Mouse (Mus musculus) large intestine, adult 2 months (tissue): Measurements from ENCODE around the gene Hmcn1. TPM values are rescaled to one million over a fixed set of nuclear protein-coding genes. Genes with fewer than 3 reads are reported as not detected.

Experiments used
- DNase-seq: peaks from one replicate; pipeline ENCODE4 v3.0.0-alpha.2; 2012; ENCODE audit warnings: low read depth, low spot score
- WGBS: fragments of 180-500 bp; shearing (Covaris S2); methylation state at CpG from one replicate; pipeline ENCODE4 v1.1.7; 2018; 5-methylcytosine and 5-hydroxymethylcytosine counted together
- polyA plus RNA-seq: library from polyadenylated mRNA; depleted of rRNA; stranded (reverse); fragments of >200 nt; gene quantifications from 2 replicates; pipeline ENCODE4 v1.2.3, GENCODE M21; 2012; rRNA removed

Gene Hmcn1
- polyA plus RNA-seq, result 2.5 and 6.8 TPM in 2 replicates

DNA sequence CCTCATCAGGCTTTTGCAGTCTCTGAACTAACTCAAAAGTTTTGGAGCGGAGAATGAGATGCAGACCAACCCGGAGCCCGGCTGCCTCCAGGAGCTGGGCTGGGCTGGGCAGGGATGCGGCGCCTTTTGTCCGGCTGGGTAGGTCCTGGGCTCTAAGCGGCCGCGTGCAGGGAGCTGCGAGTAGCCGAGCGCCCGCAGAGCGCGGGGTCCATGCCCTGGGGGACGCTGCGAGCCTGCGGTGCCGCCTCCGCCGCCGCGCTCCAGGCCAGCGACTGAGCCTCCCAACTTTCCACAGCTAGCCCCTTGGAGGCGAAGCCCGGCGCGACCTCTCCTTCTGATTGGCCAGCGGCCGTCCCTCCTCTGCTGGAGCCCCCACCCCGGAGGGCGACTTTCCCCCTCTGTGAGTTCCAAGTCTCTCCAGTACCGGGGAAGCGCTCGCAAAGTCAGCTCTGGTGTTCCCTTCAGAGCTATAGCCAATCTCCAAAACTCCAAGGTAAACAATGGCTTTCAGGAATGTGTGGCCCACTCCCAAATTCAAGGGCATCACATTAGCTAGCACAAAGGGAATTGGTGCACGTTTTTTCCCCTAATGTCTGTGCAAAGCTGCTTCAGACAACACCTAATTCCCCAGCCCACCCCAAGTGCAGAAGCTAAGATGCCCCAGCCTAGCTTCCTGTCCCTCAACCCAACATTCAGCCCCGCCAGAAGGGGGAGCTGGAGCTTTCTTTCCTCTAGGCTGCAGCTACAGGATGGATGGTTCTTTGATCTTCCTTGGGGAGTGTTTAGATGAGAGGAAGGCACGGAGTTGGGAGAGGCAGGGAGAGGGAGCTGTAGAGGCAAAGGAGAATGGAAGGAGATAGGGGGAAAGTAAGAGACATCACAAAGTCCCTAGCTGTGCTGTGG, at the start of gene Hmcn1:
Gene Hmcn1, minus strand, starts transcription at position 274 of the 903 bp plus-strand sequence.
- WGBS, result 1% methylated on average over 38 of the region's 38 CpGs
- DNase-seq, result peak; percentile 27

DNA sequence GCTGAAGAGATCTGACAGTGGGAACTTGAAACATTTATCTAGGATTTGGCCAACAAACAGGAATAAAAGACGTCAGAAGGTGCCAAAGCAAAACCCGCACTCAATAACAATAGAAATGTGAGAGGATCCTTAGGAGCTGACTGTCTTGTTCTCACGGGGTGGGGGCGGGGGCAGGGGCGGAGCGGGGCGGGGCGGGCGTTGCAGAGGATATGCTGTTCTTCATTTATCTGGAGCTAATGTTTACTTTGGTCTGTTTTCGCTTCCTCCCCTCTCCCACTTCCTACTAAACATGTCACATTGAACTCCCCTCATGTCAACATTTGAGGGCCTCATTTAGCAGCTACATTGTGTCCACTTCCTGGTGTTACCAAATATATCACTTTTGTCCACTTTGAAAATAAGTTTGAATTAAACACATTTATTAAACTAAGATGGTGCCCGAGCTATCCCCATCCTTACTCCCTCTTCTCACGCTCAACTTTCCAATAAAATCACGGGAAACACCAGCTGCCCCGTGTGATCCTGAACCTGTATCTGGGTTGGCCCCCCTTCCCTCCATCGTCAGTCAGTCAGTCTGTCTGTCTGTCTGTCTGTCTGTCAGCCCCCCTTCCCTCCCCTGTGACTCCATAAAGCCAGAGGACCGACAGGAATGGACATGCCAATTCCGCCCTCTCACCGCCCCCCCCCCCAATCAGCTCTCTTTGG, 47.9 kb upstream of the Hmcn1 start:
- 33% methylated on average over 18 of the region's 18 CpGs for WGBS
- no peak for DNase-seq

DNA sequence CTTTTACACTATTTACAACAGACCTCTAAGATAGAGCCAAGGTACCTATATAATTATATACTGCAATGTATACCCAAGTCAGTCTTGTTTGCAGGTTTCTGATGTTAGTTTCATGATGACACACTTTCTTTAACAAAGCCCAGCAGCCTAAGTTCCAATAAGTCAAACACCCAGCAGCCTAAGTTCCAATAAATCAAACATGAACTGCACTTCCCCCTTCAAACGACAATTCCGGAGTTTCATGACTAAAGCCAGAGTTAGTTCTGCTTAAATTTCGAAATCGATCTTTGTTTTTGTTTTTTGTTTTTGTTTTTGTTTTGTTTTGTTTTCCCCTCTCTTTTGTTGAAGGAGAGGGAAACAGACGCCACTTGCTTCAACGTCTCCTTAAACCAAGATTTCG, 47.1 kb upstream of the Hmcn1 start:
- DNase-seq, result no peak
- 61% methylated on average over 7 of the region's 7 CpGs for WGBS

DNA sequence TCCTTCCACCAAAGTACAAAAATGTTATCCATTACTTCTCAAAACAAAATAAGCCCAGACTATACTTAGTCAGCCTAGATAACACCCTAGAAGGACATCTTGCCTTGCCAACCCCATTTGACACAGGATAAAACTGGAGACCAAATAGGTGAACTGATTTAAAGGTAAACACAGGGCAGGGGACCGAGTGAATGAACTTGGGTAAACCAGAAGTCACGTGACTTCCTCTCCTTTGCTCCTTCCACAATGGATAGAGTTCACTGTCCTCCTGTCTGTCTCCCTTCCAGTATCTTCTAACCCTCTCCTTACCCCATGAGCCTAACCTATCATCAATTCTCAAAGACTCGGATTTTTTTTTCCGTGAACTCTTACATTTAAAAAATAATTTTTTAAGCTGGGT, 46.0 kb upstream of the Hmcn1 start:
- DNase-seq, result no peak
- 67% methylated on average over 4 of the region's 4 CpGs for WGBS

DNA sequence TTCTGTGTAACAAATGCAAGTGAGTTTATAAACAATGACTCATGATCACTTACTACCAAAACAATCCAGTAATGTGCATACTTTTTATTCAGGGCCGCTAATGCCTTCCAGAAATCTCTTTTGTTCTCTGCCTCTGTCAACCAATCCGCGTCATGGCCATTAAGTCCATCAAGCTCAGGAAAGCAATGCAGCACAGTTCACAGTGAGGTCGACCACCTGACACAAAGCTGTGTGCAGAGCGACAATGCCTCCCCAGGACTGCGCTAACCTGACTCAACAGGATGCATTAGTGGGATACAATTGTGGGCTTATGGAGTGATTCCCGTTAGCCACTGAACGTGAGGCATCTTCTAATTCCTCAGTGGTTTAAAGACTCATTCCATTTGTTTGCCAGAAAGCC, 45.3 kb upstream of the Hmcn1 start:
- no peak for DNase-seq
- WGBS, result 67% methylated on average over 8 of the region's 8 CpGs

GRCm38 (mm10) chr1:151036405-151036985, 43.3 kb upstream of the Hmcn1 start:
- no peak for DNase-seq
- 72% methylated on average over 15 of the region's 15 CpGs for WGBS

- 82% methylated on average over 3 of the region's 3 CpGs for WGBS
Observed at GRCm38 (mm10) chr1:151035766-151036165, 42.5 kb upstream of the Hmcn1 start.

DNA sequence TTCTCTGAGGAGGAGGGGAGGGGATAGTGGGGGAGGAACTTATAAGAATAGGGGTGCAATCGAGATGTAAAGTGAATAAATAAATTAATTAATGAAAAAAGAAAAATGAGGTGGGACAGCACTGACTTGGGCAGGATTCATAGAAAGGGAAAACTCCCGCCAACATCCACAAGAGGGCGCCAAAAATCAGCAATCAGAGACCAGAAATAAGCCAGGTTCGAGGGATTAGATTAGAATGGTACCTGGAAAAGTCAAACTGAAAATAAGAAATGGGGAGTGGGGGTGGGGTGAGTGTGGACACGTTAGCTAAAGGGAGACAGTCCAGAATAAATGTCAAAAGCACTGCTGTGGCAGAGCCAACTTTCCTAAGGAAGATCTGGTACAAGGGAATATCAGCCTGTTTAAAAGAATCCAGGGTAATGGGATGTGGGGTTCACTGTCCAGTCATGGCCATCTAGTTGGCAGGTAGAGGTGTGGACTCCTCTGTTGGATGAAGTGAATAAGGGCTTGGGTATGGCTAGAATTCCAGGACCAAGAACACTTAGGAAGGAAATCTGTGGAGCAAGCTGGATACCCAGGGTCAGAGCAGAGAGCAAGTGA, 41.9 kb upstream of the Hmcn1 start:
- WGBS, result 0% methylated on average over 5 of the region's 5 CpGs
- peak; percentile 47 for DNase-seq

More at GRCm38 (mm10) chr1:151035766-151036165, 42.5 kb upstream of the Hmcn1 start:
- no peak for DNase-seq

DNA sequence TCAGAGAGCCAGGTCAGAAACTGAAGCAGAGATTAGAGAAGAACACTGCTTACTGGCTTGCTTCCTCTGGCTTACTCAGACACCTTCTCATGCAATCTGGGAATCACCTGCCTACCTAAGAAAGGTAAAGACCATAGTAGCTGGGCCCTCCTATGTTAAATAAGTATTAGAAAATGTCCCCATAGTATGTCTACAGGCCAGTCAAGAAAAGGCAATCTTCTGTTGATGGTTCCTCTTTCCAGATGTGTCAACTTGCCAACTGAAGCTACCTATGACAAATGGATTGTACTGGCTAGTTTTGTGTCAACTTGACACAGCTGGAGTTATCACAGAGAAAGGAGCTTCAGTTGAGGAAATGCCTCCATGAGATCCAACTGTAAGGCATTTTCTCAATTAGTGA, 40.1 kb upstream of the Hmcn1 start:
- no peak for DNase-seq

DNA sequence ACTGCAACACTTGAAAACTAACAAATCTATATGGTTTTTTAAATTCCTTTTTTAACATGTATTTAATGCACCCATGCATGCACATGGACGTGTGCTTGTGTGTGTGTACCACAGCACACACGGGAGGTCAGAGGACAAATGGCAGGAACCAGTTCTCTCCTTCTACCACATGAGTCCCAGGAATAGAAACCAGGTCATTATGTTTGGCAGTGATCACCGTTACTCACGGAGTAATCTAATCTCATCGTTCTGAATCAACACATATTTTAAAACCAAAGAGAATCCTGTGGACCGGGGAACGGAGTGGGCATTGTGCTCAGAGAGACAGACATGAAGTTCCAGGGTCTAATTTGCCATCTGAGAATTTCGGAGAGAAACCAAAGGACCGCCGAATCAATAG, 38.3 kb upstream of the Hmcn1 start:
- DNase-seq, result no peak
- WGBS, result 81% methylated on average over 10 of the region's 10 CpGs

DNA sequence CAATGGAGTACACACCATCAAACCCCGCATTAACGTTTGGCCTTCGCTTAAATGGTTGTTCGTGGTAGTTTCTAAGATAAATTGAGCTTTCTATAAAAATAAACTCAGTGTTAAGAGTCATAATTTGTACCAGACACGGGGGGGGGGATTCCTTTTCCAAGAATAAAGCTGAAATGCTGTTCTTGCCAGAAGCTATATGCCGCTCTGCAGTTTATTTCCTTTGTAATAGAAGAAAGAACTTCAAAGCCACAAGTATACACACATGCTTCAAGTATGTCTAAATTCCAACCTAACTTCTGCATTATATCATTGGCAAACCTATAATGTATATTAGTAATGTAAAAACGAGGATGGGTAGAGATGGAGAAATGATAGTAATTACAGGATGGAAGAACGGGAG, 37.9 kb upstream of the Hmcn1 start:
- DNase-seq, result no peak
- 73% methylated on average over 8 of the region's 8 CpGs for WGBS

GRCm38 (mm10) chr1:151025049-151025773, 32.0 kb upstream of the Hmcn1 start:
- peak; percentile 45 for DNase-seq
- WGBS, result 41% methylated on average over 19 of the region's 19 CpGs

- 56% methylated on average over 2 of the region's 2 CpGs for WGBS
- DNase-seq, result no peak
Observed at GRCm38 (mm10) chr1:151019273-151019890, 26.1 kb upstream of the Hmcn1 start.

GRCm38 (mm10) chr1:151011056-151011455, 17.8 kb upstream of the Hmcn1 start:
- WGBS, result 31% methylated on average over 7 of the region's 7 CpGs
- DNase-seq, result peak; percentile 29

GRCm38 (mm10) chr1:151009115-151009797, 16.0 kb upstream of the Hmcn1 start:
- 24% methylated on average over 6 of the region's 6 CpGs for WGBS
- DNase-seq, result peak; percentile 32

- no peak for DNase-seq
- 75% methylated on average over 4 of the region's 4 CpGs for WGBS
Observed at GRCm38 (mm10) chr1:151007747-151008146, 14.5 kb upstream of the Hmcn1 start.

DNA sequence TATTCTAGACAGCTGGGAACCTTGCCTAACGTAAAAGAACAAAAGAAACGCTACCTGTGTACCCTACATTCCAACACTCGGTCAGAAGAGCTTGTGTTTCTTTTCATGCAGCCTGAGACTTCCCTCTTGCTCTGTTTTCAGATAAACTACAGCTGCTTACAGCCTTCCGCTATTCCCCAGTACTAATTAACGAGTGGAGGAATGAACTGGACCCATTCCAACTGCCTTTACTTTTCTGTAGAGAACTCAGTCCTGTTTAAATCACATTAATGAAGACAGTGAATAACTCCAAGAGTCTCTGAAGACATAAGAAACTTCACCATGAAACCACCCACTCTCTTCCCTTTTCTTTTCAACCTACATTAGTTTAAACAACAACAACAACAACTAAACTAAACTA, 10.8 kb upstream of the Hmcn1 start:
- DNase-seq, result no peak
- WGBS, result 52% methylated on average over 5 of the region's 5 CpGs

GRCm38 (mm10) chr1:151001868-151002428, 8.7 kb upstream of the Hmcn1 start:
- DNase-seq, result no peak
- WGBS, result 69% methylated on average over 8 of the region's 8 CpGs
